Mouse (Mus musculus) bone marrow macrophage, adult 2 months (primary cell): ENCODE data around the gene Macf1. TPM values are rescaled to one million over a fixed set of nuclear protein-coding genes. Genes with fewer than 3 reads are reported as not detected.

ENCODE experiments used
- H3K27ac ChIP-seq: 2 replicates; pipeline ENCODE4 v1.5.1; 2012; ENCODE audit warnings: low read depth, low read length; ENCODE audit not compliant: insufficient read depth
- H3K4me1 ChIP-seq: 2 replicates; pipeline ENCODE4 v1.6.1; 2012; ENCODE audit warnings: low read length; ENCODE audit not compliant: control insufficient read depth, insufficient read depth
- H3K4me3 ChIP-seq: 2 replicates; pipeline ENCODE4 v1.5.1; 2012; ENCODE audit warnings: mild to moderate bottlenecking, low read length, moderate library complexity; ENCODE audit not compliant: insufficient read depth
- CTCF ChIP-seq: IDR thresholded peaks from 2 replicates; pipeline ENCODE4 v1.5.1; 2012; ENCODE audit warnings: low read depth, mild to moderate bottlenecking, low read length, moderate library complexity
- POLR2A ChIP-seq: IDR thresholded peaks from 2 replicates; pipeline ENCODE4 v1.6.1; 2012; ENCODE audit warnings: mild to moderate bottlenecking, low read depth, low read length, borderline replicate concordance
- polyA plus RNA-seq: library from polyadenylated mRNA; stranded (reverse); fragments of >200 nt; gene quantifications from 2 replicates; pipeline ENCODE4 v1.2.4, GENCODE M21; 2012; ENCODE audit not compliant: missing spikeins, insufficient read depth, insufficient read length

The Macf1 gene
- polyA plus RNA-seq, 1 experiment, result 182 TPM

GRCm38 (mm10) chr4:123693384-123693783, 9.2 kb upstream of the Macf1 start:
- TF ChIP-seq CTCF (no peak), POLR2A (no peak)
- Histone ChIP-seq H3K4me3 (no peak overlapping the region), H3K27ac (no peak overlapping the region), H3K4me1 (peaks cover 5% of the 10 kb centered on the region; the same call in 1 of the 2 replicates)

GRCm38 (mm10) chr4:123692071-123692470, 7.9 kb upstream of the Macf1 start:
- H3K4me1 ChIP-seq, result no peaks in the 10 kb centered on the region
- TF ChIP-seq POLR2A (no peak), CTCF (no peak)
- no peak overlapping the region for H3K4me3 ChIP-seq
- no peak overlapping the region for H3K27ac ChIP-seq

GRCm38 (mm10) chr4:123690311-123690710, 6.2 kb upstream of the Macf1 start:
- no peak overlapping the region for H3K27ac ChIP-seq
- no peak for TF ChIP-seq CTCF
- TF ChIP-seq POLR2A, result no peak
- no peaks in the 10 kb centered on the region for H3K4me1 ChIP-seq
- H3K4me3 ChIP-seq, result no peak overlapping the region

- Histone ChIP-seq H3K4me3 (peak overlapping the region; percentile 66), H3K27ac (no peak overlapping the region), H3K4me1 (no peaks in the 10 kb centered on the region)
- TF ChIP-seq CTCF (no peak), POLR2A (no peak)
These were observed 3.0 kb upstream of the Macf1 start for GRCm38 (mm10) chr4:123687025-123687781.

- H3K27ac ChIP-seq, result no peak overlapping the region
- 0 out of 2 replicates have a peak, but pooled peaks cover 1% of the 10 kb centered on the region for H3K4me1 ChIP-seq
- TF ChIP-seq CTCF, result no peak
- no peak for TF ChIP-seq POLR2A
- H3K4me3 ChIP-seq, result peak overlapping the region; percentile 66
These were observed 2.3 kb upstream of the Macf1 start for GRCm38 (mm10) chr4:123686368-123687024.

- no peak overlapping the region for H3K4me3 ChIP-seq
- TF ChIP-seq POLR2A (no peak), CTCF (no peak)
- H3K4me1 ChIP-seq, result peaks cover 8% of the 10 kb centered on the region
- H3K27ac ChIP-seq, result no peak overlapping the region
These were observed 1.5 kb upstream of the Macf1 start for GRCm38 (mm10) chr4:123685506-123686242.

- peaks cover 13% of the 10 kb centered on the region for H3K4me1 ChIP-seq
- TF ChIP-seq CTCF, result no peak
- no peak for TF ChIP-seq POLR2A
- no peak overlapping the region for H3K27ac ChIP-seq
- no peak overlapping the region for H3K4me3 ChIP-seq
These were observed 886 bp upstream of the Macf1 start for GRCm38 (mm10) chr4:123685046-123685445.

GRCm38 (mm10) chr4:123682291-123682690, 1.9 kb downstream of the Macf1 start:
- TF ChIP-seq POLR2A, result no peak
- TF ChIP-seq CTCF, result no peak
- Histone ChIP-seq H3K4me3 (no peak overlapping the region), H3K4me1 (peaks cover 13% of the 10 kb centered on the region), H3K27ac (no peak overlapping the region)

GRCm38 (mm10) chr4:123680962-123681361, 3.2 kb downstream of the Macf1 start:
- Histone ChIP-seq H3K4me3 (no peak overlapping the region), H3K4me1 (peaks cover 13% of the 10 kb centered on the region), H3K27ac (peak overlapping the region; percentile 26; the same call in 1 of the 2 replicates)
- TF ChIP-seq CTCF (no peak), POLR2A (no peak)

- Histone ChIP-seq H3K27ac (no peak overlapping the region), H3K4me3 (no peak overlapping the region), H3K4me1 (peaks cover 13% of the 10 kb centered on the region)
- TF ChIP-seq CTCF, result no peak
- no peak for TF ChIP-seq POLR2A
These were observed 6.9 kb downstream of the Macf1 start for GRCm38 (mm10) chr4:123677060-123677804.
